Mouse (Mus musculus): Measurements from ENCODE around the gene Uso1.

GRCm38 (mm10) chr5:92183071-92183830, 45.5 kb downstream of the Uso1 start:
- no peak for TF ChIP-seq CTCF (IDR thresholded peaks at IDR 0.05; ENCODE audit: low read depth)
- no peak for TF ChIP-seq EP300 (IDR thresholded peaks at IDR 0.05; ENCODE audit: low read depth)
